Mouse (Mus musculus) 3T3-L1 (cell line): ENCODE measurements around the gene Eml2.

Source experiments
- DNase-seq: peaks from one replicate; pipeline ENCODE4 v3.0.0-alpha.2; 2015; ENCODE audit warnings: low read depth, low spot score

The Eml2 gene

DNA sequence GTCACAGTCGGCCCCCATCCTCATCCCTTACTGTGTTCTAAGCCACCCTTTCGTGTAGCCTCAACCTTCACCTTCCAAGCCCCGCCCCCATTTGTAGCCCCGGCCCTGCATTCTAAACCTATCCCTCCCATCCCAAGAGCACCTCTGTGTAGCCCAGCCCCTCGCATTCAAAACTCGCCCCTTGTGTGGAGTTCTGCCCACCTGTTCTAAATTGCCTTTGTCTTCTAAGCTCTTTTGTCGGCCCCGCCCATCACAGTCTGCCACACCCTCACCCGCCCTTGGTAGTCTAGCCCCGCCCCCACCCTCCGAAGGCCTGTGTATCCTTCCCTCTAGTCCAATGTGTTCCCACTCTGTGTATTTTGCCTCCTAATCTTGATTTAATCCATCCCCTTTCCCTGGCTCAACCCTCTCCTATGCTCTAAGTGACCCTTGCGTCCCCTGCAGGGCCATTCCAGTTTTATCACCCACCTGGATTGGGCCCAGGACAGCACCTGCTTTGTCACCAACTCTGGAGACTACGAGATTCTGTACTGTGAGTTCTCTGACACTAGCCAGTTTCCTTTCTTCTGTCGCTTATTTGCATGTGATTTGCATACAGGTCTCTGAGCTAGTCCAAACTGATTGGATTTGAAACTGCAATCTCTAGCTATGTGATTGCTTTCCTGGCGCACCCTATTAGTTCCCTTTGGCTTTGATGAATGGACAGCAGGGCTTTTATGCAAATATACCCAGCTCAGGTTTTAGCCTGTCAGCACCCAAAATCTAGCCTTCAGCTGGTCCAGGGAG is 26.0 kb downstream of the Eml2 start:
- DNase-seq: no peak

DNA sequence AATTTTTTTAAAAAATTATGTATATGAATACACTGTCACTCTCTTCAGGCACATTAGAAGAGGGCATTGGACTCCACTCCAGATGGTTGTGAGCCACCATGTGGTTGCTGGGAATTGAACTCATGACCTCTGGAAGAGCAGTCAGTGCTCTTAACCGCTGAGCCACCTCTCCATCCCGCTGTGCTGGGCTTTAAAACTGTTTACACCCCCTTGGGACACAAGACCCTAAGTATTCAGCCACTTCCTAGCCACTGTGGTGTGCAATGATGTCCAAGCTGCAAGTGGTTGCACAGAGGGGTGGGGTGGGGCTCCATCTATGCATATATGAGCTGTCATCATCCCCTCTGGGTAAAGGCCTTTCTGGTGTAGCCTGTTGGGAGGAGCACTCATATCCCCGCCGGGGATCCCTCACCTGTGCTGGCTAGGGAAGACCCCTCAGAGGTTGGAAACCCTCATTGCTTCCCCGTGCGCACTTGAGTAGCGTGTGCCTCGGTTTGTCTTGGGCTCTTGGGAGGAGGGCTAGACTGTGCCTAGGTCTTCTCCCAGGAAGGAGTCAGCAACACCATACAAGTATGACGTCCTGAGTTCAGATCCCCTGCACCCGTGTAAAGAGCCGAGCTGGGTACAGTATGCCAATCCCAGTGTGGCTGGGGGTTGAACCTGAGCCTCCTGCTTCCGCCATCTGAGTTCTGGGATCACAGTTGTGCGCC is 32.1 kb downstream of the Eml2 start:
- DNase-seq: no peak

DNA sequence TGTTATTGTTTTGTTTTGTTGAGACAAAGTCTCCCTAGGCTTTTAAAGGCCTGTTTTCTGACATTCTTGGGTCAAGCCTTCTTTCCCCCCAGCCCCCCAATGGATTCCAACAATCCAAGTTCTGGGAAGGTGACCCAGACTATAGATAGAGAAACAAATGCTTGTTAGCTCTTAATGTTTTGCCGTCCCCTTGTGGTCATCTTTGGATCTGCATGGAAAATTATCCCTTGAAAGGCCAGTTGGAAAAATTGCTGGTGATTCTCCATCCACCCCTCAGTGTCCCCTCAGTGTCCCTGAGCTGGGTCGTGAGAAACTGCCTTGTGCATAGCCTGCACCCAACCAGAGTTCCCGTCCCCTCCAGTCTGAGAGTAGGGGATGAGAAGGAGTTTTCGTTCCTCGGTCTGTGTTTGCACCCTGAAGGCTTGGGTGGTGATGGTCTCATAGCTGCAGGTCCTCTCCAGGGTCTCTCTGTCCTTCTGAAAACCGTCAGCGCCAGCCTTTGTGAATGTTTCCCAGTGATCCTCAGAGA is 32.8 kb downstream of the Eml2 start:
- DNase-seq: peak; percentile 77

DNA sequence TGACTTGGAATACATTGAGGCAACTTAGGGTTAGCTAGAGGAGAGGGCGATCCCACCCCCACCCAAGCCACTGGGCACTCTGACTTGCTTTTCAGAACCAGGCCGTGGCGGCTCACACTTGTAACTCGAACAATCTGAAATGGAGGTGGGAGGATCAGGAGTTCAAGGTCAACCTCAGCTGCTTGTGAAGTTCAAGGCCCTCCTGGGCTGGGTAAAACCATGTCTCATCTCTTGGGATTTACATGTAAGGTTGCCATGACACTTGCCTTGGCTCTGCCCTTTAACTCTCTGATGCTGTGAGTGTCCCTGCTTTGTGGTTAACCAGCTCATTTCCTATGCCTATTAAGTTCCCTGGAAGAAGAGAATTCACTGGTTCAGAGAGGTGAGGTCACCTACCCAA is 33.3 kb downstream of the Eml2 start:
- DNase-seq: no peak

DNA sequence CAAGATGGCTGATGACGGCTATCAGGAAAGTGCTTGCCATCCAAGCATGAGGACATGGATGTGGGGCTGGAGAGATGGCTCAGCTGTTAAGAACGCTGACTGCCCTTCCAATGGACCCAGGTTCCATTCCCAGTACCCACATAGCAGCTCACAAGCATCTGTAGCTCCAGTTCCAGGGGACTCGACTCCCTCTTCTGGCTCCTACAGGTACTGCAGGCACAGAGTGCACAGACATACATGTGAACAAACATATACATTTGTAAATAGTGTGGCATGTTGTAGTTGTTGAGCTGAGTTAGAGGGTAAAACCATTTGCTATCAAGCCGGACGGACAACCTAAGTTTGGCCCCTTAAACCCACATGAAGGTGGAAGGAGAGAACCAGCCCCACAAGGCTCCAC is 33.8 kb downstream of the Eml2 start:
- no peak for DNase-seq

DNA sequence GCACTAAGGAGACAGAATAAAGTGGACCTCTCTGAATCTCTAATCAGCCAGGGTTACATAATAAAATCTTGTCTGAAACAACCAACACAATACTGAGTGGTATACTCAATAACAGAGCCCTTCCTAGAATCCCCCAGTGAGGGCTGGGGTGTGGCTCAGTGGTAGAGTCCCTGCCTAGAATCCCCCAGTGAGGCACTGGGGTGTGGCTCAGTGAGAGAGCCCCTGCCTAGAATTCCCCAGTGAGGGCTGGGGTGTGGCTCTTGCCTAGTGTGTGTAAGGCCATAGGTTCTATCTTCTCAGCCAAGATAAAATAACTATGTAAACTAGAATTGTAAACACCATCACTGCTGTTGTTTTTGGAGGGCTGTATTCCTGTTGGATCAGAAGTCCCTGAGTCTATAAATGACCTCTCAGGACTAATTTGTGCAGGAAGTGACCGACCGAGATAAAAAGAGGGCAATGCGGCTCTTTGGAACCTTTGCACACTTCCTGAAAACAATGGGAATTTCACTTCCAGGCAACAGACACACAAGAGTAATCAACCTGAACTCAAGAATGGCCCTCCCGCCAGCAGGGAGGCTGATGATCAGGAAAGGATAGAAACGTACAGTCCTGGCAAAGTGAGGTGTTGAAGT is 34.9 kb downstream of the Eml2 start:
- DNase-seq: no peak

DNA sequence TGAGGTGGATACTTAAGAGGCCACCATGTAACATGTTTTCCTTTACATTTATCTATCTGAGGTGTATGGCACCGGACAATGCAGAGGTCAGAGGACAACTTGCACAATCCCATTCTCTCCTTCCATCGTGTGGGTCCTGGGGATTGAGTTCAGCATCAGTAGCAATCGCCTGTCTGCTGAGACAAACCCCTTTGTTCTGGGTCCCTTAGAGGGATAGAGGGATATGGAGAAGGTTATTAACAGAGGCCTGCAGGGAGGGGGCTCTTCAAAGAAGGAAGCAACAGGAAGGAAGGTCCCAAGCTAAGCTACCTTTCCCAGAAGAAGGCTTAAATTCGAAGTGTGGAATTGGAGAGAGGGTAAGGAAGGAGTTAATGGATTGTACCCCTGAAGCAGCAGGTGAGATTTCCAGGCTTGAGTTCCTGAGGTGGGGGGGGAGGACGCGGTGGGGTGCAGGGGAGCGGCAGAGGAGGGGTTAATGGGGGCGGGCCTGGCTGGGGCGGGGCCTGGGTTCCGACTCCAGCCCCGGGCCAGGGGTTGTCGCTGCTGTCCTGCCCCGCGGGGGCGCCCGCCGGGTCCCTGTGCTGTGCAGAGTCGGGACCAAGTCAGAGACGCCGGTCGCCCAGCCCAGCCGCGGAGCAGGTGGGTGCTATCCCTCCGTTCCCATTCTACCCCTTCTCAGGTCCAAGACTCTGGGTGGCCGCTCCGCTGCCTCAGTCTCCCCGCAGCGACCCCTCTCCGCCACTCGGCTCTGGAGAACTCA is 36.0 kb downstream of the Eml2 start, which contains the start of gene Gpr4:
TSS of gene Gpr4 (plus strand) at position 543 of the 760 bp plus-strand sequence.
- no peak for DNase-seq

DNA sequence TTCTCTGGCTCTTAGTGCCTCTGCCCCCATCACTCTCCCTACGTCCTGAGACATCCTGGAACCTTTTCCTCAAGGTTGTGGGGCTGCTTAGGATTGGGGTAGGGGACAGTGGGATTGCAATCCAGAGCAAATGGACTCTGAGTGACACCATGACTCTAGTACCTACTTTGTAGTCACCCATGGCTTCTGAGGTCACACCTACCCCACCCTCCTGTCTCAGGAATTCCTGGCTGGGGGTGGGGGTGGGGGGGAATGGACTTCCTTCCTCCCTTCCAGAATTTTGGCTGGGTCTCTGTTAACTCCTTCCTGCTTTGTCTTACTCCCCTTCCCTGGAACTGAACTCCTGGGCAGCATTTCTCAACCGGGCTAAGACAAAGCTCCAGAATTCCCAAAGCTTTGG is 37.2 kb downstream of the Eml2 start:
- DNase-seq: no peak

DNA sequence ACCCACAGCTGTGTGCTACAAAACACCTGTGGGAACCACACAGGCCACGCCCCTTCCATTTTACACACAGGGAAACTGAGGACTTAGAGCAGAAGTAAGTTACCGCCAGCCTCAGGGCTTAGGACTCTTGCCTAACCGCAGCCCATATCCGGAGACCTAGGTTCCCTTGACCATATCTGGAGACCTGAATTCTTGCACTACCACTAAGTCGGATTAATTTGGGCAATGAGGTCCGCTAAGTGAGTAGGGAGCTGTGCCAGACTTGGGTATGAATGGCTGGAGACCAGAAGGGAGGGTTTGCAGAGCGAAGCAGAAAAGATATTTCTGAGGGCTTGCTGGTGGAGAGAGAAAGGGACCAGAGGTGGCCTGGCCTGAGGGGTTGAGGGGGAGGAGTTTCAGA is 38.1 kb downstream of the Eml2 start:
- DNase-seq: no peak

DNA sequence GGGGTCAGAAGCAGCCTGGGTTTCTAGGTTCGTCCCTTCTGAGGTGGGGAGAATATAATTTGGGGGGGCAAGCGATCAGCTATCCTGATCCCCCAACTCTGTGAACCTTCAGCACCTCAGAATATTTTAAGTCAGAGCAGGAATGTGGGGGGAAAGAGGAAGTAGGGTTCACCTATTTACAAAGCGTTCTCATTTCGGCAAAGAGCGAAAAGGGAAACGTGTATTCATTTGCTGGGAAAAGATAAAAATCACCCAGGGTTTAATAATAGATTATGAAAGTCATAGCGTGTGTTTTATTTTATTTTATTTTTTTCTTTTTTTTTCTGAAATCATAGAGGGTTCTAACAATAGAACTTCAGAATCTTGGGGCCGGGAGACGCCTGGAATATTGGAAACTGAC is 38.7 kb downstream of the Eml2 start:
- DNase-seq: no peak

DNA sequence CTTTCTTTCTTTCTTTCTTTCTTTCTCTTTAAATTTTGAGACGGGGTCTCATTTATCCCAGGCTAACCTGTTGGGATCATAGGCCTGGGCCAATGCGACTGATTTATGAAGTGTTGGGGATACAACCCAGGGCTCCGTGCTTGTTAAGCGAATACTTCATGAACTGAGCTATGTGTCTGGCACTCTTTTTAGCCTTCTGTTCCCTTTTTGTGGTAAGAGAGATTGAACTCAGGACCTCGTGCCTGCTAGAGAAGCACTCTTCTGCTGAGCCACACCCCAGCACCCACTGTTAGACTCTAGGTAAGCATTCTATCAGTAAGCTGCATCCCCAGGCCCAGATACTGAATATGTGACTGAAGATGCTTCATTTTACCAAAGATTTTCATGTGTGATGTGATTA is 41.3 kb downstream of the Eml2 start:
- no peak for DNase-seq

DNA sequence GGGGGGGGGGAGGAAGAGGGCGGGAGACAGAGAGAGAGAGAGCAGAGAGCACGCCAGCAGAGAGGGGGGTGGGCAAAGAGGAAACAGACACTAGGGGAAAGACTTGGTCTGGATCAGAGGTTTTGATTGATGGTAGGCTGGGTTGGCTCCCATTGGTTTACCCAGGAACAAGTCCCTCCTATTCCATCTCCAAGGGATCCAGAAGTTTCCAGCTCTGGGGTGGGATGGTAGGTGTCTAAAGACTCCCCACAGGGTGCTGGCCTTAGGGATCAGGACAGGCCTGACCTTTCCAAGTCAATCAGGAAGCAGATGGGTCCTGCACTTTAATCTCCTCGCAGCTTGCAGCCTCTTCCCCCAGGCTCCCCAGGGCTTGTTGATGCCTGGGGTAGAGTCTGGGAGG is 41.7 kb downstream of the Eml2 start:
- DNase-seq: no peak

DNA sequence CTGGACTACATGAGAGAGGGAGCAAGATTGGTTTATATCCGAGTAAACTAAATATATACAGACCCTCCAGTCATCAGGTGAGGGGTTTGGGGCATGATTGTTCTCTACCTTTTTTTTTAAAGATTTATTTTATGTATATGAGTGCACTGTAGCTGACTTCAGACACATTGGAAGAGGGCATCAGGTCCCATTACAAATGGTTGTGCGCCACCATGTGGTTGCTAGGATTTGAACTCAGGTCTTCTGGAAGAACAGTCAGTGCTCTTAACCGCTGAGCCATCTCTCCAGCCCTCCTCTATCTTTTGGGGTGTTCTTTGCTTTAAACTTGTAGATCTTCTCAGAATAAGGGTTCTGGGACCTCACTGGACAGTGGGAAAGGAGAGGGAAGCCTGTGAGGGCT is 43.8 kb downstream of the Eml2 start:
- peak; percentile 16 for DNase-seq

DNA sequence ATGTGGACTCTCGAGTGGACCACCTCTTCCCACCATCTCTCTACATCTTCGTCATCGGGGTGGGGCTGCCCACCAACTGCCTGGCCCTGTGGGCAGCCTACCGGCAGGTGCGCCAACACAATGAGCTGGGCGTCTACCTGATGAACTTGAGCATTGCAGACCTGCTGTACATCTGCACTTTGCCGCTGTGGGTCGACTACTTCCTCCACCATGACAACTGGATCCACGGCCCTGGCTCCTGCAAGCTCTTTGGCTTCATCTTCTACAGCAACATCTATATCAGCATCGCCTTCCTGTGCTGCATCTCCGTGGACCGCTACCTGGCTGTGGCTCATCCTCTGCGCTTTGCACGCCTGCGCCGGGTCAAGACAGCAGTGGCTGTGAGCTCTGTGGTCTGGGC is 46.0 kb downstream of the Eml2 start:
- DNase-seq: no peak

DNA sequence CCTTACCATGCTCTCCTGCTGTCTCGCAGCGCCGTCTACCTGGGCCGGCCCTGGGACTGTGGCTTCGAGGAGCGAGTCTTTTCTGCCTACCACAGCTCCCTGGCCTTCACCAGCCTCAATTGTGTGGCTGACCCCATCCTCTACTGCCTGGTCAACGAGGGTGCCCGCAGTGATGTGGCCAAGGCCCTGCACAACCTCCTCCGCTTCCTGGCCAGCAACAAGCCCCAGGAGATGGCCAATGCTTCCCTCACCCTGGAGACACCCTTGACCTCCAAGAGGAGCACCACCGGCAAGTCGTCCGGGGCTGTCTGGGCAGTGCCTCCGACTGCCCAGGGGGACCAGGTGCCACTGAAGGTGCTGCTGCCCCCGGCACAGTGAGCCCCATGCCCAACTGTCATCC is 46.7 kb downstream of the Eml2 start:
- no peak for DNase-seq

DNA sequence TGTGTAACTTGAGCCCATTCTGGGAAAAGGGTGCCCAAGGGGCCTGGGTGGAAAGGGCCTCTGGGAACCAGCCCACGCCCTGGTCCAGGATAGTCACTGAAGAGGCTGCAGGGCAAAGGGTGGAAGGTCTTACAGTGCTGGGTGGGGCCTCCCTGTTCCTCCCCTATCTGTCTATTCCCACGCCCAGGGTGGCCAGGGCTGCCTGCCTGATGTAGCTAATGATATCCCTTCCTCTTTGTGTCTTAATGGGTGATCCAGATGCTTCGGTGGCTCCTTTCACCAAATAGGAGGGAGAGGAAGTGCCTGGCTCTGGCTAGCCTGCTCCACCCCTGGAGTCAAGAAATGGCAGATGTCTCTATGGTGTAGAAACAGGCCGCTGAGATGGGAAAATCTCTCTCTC is 48.7 kb downstream of the Eml2 start:
- no peak for DNase-seq

DNA sequence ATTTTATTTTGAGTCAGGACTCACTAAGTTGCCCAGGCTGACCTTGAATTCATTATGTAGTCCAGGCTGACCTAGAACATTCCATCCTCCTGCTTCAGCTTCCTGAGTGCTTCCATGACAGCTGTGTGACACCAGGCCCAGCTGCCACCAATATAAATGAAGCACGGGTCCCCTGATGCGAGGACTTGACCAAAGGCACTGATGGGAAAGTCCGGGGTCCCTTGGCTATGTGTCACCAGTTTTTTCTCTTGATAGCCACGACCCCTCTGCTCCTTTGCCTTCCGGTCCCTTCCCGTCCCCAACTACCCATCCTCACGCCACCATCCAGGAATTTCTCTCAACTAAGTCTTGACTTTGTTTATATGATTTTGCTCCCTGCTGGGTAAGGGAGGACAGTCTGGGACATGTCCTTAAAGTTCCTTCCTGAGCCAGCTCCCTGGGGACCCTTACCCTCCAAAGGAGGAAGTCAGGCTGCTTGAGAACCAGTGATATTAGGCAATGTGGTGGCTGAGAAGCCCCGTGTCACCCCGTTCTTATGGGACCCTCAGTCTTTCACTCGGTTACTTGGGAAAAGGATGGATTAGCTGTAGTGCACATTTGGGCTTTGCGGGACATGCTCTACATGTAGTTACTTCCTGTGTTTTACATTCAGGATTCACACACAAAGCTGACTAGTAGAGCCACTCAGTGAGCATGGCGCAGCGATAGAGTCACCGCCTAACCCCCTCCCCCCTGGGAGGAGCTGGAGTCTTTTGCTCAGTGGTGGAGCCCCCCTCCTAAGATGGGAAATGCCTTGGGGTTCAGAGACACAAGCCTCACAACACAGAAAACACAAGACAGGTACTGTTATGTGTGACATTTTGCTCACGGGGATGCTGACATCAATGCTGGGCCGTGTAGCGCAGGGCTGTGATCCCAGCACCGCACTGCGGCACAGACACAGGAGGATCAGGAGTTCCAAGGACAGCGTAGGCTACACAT is 50.9 kb downstream of the Eml2 start:
- peak; percentile 44 for DNase-seq

DNA sequence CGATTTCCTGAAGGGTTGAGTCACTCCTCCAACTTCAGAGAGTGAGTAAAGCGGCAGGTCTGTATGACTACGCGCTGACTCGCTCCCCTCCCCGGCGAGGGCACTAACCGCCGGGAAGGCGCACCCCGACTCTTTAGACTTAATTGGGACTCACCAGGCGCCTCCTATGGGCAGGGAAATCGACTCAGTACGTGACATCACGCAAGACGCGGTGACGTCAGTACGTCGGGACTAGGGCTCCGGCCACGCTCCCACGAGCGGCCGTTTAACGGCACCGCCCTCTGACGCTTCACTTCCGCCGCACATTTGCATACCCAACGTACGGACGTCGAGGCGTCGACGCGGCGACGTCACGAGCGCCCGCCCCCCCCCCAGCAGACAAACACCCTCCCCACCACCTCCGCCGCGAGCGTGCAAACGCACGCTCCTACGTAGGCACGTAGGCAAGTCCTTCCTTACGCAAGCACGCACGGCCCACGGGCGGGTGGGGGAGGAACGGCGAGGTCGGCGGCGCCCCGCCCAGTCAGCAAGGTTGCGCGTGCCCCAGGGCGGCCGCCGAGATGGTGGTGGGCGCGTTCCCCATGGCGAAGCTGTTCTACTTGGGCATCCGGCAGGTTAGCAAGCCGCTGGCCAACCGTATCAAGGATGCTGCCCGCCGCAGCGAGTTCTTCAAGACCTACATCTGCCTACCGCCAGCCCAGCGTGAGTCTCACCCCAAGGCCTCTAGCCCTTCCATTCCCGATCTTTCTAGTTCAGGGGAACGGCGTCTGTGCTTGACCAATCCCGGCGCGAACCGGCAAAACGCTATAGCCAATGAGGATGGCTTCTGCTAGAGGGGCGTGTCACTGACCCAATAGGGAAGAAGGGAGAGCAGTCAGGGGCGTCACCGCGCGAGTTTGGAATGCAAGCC is 51.9 kb downstream of the Eml2 start, which contains the start of gene Opa3:
TSS of gene Opa3 (plus strand) at position 452 of the 910 bp plus-strand sequence.
- DNase-seq: peak; percentile 99

DNA sequence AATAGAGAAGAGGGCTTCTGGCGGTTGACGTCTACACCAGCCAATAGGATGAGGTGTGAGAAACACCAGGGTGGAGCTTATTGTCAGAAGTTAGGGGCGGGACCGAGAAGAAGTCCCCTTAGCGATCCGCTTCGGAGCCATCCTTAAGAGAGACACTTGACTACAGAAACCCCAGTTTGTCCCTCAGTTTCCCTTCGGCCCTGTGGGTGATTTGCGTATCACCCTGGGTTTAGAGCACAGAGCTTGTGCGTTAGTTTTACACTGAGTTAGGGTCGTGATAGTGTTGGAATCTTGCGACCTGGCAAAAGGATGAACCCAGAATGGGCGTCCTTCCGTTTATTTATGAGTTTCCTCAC is 52.5 kb downstream of the Eml2 start:
- DNase-seq: no peak

DNA sequence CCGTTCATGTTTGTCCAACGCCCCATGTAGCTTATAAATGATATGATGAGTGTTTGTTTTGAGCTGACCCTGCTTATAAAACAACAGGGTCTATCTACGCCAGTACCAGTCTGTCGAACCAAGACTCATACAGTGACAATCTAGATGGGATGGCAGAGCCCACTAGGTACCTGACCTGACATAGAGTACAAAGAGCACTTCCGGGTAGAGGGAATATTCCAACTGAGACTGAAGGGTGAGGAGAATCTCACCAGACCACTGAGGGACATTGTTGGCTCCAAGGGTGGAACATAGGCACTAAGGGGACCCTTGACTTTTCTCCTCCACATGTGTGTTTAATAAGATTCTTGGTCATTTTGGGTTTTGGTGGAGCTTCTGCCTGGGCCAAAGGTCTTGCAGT is 53.2 kb downstream of the Eml2 start:
- no peak for DNase-seq
